Mouse (Mus musculus): Measurements from ENCODE around the gene Cps1. TPM values are rescaled to one million over a fixed set of nuclear protein-coding genes. Genes with fewer than 3 reads are reported as not detected.

The Cps1 gene
- total and polyA plus RNA-seq, 3 experiments = 0.05 to 0.13 TPM; not detected in 1

- no peaks in the 10 kb centered on the region for H3K27me3 ChIP-seq (replicated peaks)
- H3K9me3 ChIP-seq (replicated peaks; ENCODE audit: low read length) = no peaks in the 10 kb centered on the region
- in situ Hi-C loops (cut with MboI; ENCODE audit: low pct_ligation_motif_present, low pct_unique_long_range_greater_than_20kb, low sequenced_read_pairs) = no loop called here
- H3K36me3 ChIP-seq (replicated peaks in 1 of 2; ENCODE audit: control insufficient read depth in 1 of 2, insufficient read depth in 1 of 2, low read length in 1 of 2) = no peaks in the 10 kb centered on the region
- no peaks in the 10 kb centered on the region for H3K79me2 ChIP-seq (replicated peaks; ENCODE audit: control insufficient read depth, extremely low read depth, insufficient read depth, poor library complexity, severe bottlenecking)
- no peak overlapping the region for H3K9ac ChIP-seq (ENCODE audit: insufficient read depth, low read depth)
- TF ChIP-seq POLR2AphosphoS2 (IDR thresholded peaks at IDR 0.05; ENCODE audit: low read depth, low read length) = no peak
- H3K27ac ChIP-seq (ENCODE audit: insufficient read depth, low read depth) = no peak overlapping the region
- no peak for DNase-seq (ENCODE audit: extremely low read depth)
- no peak overlapping the region for H3K4me2 ChIP-seq (ENCODE audit: insufficient read depth, low read depth, poor library complexity, severe bottlenecking)
- H3K4me1 ChIP-seq (ENCODE audit: control insufficient read depth in 1 of 2, insufficient read depth in 2 of 2) = peaks cover 0 to 16% of the 10 kb centered on the region in 2 experiments; a peak in 2 of 4 replicates
- dilution Hi-C loops (cut with MboI; ENCODE audit: extremely low pct_ligation_motif_present, extremely low pct_unique_long_range_greater_than_20kb, low sequenced_read_pairs) = no loop called here
- H3K4me3 ChIP-seq (replicated peaks in 1 of 3; ENCODE audit: low read depth in 2 of 3, low read length in 2 of 3, poor library complexity in 1 of 3) = no peak overlapping the region
Measured at GRCm38 (mm10) chr1:67183532-67183931, 60.7 kb downstream of the Cps1 start.

DNA sequence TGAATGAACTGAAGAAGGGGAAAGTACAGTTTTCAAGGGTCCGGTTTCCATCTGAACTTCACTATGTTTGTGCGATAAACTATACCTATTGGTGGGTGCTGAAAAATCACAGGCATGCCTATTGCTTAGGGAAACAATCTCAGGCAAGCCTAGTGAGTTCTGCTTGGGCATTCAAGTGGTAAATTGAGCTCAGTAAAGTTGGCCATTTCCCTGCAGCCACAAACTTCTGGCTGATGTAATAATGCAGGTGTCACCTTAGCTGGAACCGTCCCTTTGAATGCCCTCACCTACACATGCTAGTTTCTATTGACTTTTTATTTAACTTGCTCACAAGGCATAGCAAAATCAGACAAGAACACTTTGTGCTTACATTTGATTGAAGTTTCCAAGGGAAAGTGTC lies 61.3 kb downstream of the Cps1 start:
- in situ Hi-C loops (cut with MboI; ENCODE audit: low pct_ligation_motif_present, low pct_unique_long_range_greater_than_20kb, low sequenced_read_pairs) = no loop called here

DNA sequence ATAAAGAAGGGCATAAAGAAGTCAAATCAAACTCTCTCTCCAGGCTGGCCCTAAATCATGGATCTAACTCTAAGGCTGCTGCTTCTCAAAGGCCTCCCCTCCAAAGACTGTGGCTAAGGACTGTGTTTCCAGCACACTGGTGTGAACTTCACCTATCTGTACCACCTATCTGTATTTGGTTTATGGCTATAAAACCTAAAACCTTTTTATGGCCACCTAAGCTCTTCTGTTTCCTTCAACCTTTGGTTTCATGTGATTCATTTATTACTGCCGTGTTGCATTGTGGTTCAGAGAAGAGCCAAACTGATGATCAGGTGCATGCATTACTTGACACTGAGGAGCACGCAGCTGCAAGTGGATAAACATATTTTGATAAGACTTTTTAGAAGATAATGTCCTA lies 74.5 kb downstream of the Cps1 start:
- in situ Hi-C loops (cut with MboI; ENCODE audit: low pct_ligation_motif_present, low pct_unique_long_range_greater_than_20kb, low sequenced_read_pairs) (no loop called here), dilution Hi-C loops (cut with MboI; ENCODE audit: extremely low pct_ligation_motif_present, extremely low pct_unique_long_range_greater_than_20kb, low sequenced_read_pairs) (no loop called here)
- Histone ChIP-seq H3K27ac (ENCODE audit: insufficient read depth, low read depth) (no peak overlapping the region), H3K27me3 (replicated peaks) (no peaks in the 10 kb centered on the region), H3K36me3 (replicated peaks in 1 of 2; ENCODE audit: control insufficient read depth in 1 of 2, insufficient read depth in 1 of 2, low read length in 1 of 2) (no peaks in the 10 kb centered on the region), H3K4me1 (ENCODE audit: control insufficient read depth in 1 of 2, insufficient read depth in 2 of 2) (no peaks in the 10 kb centered on the region), H3K79me2 (replicated peaks; ENCODE audit: control insufficient read depth, extremely low read depth, insufficient read depth, poor library complexity, severe bottlenecking) (no peaks in the 10 kb centered on the region), H3K9ac (ENCODE audit: insufficient read depth, low read depth) (no peak overlapping the region), H3K4me2 (ENCODE audit: insufficient read depth, low read depth, poor library complexity, severe bottlenecking) (no peak overlapping the region), H3K9me3 (replicated peaks; ENCODE audit: low read length) (no peaks in the 10 kb centered on the region), H3K4me3 (replicated peaks in 1 of 3; ENCODE audit: low read depth in 2 of 3, low read length in 2 of 3, poor library complexity in 1 of 3) (no peak overlapping the region)
- no peak for DNase-seq (ENCODE audit: extremely low read depth)
- TF ChIP-seq POLR2A (IDR thresholded peaks at IDR 0.05; ENCODE audit: low read depth, low read length) = no peak

More for the DNA sequence above, 61.3 kb downstream of the Cps1 start:
- TF ChIP-seq RCOR1 (conservative IDR thresholded peaks at IDR 0.05; ENCODE audit: low read depth, low read length) (no peak), NRF1 (IDR thresholded peaks at IDR 0.05; ENCODE audit: low read depth, low read length) (no peak), CHD2 (IDR thresholded peaks at IDR 0.05; ENCODE audit: low read length) (no peak), TCF12 (IDR thresholded peaks at IDR 0.05; ENCODE audit: low read depth, low read length) (no peak), USF1 (IDR thresholded peaks at IDR 0.05; ENCODE audit: low read depth, low read length) (no peak), JUND (conservative IDR thresholded peaks at IDR 0.05; ENCODE audit: low read depth, low read length) (no peak), ZNF384 (IDR thresholded peaks at IDR 0.05; ENCODE audit: low read depth, low read length) (no peak), IRF4 (IDR thresholded peaks at IDR 0.05; ENCODE audit: low read depth, low read length) (no peak), EP300 (IDR thresholded peaks at IDR 0.05; ENCODE audit: low read length) (no peak), ZMIZ1 (IDR thresholded peaks at IDR 0.05; ENCODE audit: low read depth, low read length) (no peak), MAZ (IDR thresholded peaks at IDR 0.05; ENCODE audit: low read depth, low read length) (no peak), ETS1 (conservative IDR thresholded peaks at IDR 0.05; ENCODE audit: low read depth, low read length) (no peak), MEF2A (IDR thresholded peaks at IDR 0.05; ENCODE audit: borderline replicate concordance, low read depth, low read length) (no peak), SMC3 (IDR thresholded peaks at IDR 0.05; ENCODE audit: low read depth, low read length) (no peak), E2F4 (IDR thresholded peaks at IDR 0.05; ENCODE audit: insufficient replicate concordance, low read depth, low read length) (no peak), POLR2A (IDR thresholded peaks at IDR 0.05; ENCODE audit: low read depth, low read length) (no peak), BHLHE40 (IDR thresholded peaks at IDR 0.05; ENCODE audit: low read depth, low read length) (no peak)
- Histone ChIP-seq H3K4me1 (ENCODE audit: control insufficient read depth in 1 of 2, insufficient read depth in 2 of 2) (peaks cover 0 to 16% of the 10 kb centered on the region in 2 experiments; a peak in 2 of 4 replicates), H3K4me3 (replicated peaks in 1 of 3; ENCODE audit: low read depth in 2 of 3, low read length in 2 of 3, poor library complexity in 1 of 3) (no peak overlapping the region), H3K4me2 (ENCODE audit: insufficient read depth, low read depth, poor library complexity, severe bottlenecking) (no peak overlapping the region), H3K27ac (ENCODE audit: insufficient read depth, low read depth) (no peak overlapping the region), H3K9me3 (replicated peaks; ENCODE audit: low read length) (no peaks in the 10 kb centered on the region), H3K9ac (ENCODE audit: insufficient read depth, low read depth) (no peak overlapping the region), H3K36me3 (replicated peaks in 1 of 2; ENCODE audit: control insufficient read depth in 1 of 2, insufficient read depth in 1 of 2, low read length in 1 of 2) (no peaks in the 10 kb centered on the region), H3K79me2 (replicated peaks; ENCODE audit: control insufficient read depth, extremely low read depth, insufficient read depth, poor library complexity, severe bottlenecking) (no peaks in the 10 kb centered on the region), H3K27me3 (replicated peaks) (no peaks in the 10 kb centered on the region)
- dilution Hi-C loops (cut with MboI; ENCODE audit: extremely low pct_ligation_motif_present, extremely low pct_unique_long_range_greater_than_20kb, low sequenced_read_pairs) = no loop called here
- peak; percentile 34 for DNase-seq (ENCODE audit: extremely low read depth)

All from CH12.LX (cell line).